ENCODE assay signal across 8 mouse cellular contexts in genomic region chr7:101378796-101379465, GRCm38 (mm10). TPM values are rescaled to one million over a fixed set of nuclear protein-coding genes. Genes with fewer than 3 reads are reported as not detected.
DNase-seq lines count a peak whose midpoint lies in the region; ATAC-seq and TF ChIP-seq lines count a peak whose summit lies in the region.

No protein-coding gene starts in this region.

- peak overlapping the region; percentile 71; the same call in 1 of the 2 replicates for H3K27ac ChIP-seq in embryonic facial prominence, embryonic 14.5 days (replicated peaks; ENCODE audit: low read depth, low read length)
- H3K27ac ChIP-seq in kidney, embryonic 15.5 days: peak overlapping the region; percentile 89
- H3K27ac ChIP-seq in midbrain, embryonic 15.5 days: 0 out of 2 replicates have a peak overlapping the region, but pooled peaks have one; percentile 6

- ATAC-seq in embryonic facial prominence, embryonic 14.5 days (ENCODE audit: low read depth): no peak
- ATAC-seq in kidney, embryonic 15.5 days (replicated peaks; ENCODE audit: low FRiP score): no peak
- ATAC-seq in midbrain, embryonic 15.5 days (replicated peaks): no peak

- WGBS in lung, adult 2 months: 41% methylated on average over 5 of the region's 5 CpGs
- 46% methylated on average over 5 of the region's 5 CpGs for WGBS in embryonic facial prominence, embryonic 14.5 days
- WGBS in kidney, embryonic 15.5 days: 53% methylated on average over 5 of the region's 5 CpGs
- WGBS in midbrain, embryonic 15.5 days: 59% methylated on average over 5 of the region's 5 CpGs

- no peak for TF ChIP-seq POLR2A in lung, adult 2 months (IDR thresholded peaks at IDR 0.05; ENCODE audit: borderline replicate concordance, extremely low read depth, low read depth, low read length)

- no peaks in the 10 kb centered on the region for H3K36me3 ChIP-seq in embryonic facial prominence, embryonic 14.5 days (ENCODE audit: control insufficient read depth, insufficient read depth, low read length)
- no peaks in the 10 kb centered on the region for H3K36me3 ChIP-seq in kidney, embryonic 15.5 days
- H3K36me3 ChIP-seq in midbrain, embryonic 15.5 days (replicated peaks): no peaks in the 10 kb centered on the region

- TF ChIP-seq CTCF in lung, adult 2 months (IDR thresholded peaks at IDR 0.05; ENCODE audit: insufficient read depth, low read length): no peak

- peak overlapping the region; percentile 43 for H3K9ac ChIP-seq in embryonic facial prominence, embryonic 14.5 days (ENCODE audit: low read depth, low read length)
- H3K9ac ChIP-seq in kidney, embryonic 15.5 days: peak overlapping the region; percentile 29; the same call in 1 of the 2 replicates
- H3K9ac ChIP-seq in midbrain, embryonic 15.5 days: no peak overlapping the region

- H3K4me2 ChIP-seq in embryonic facial prominence, embryonic 14.5 days (ENCODE audit: low read depth, low read length): peak overlapping the region; percentile 42
- peak overlapping the region; percentile 60 for H3K4me2 ChIP-seq in kidney, embryonic 15.5 days
- no peak overlapping the region for H3K4me2 ChIP-seq in midbrain, embryonic 15.5 days

- H3K9me3 ChIP-seq in embryonic facial prominence, embryonic 14.5 days (ENCODE audit: control insufficient read depth, low read length): no peaks in the 10 kb centered on the region
- H3K9me3 ChIP-seq in kidney, embryonic 15.5 days (replicated peaks): no peaks in the 10 kb centered on the region
- no peaks in the 10 kb centered on the region for H3K9me3 ChIP-seq in midbrain, embryonic 15.5 days

- no peak for DNase-seq in lung, adult 2 months
- no peak for DNase-seq in lung, adult 18-20 months
- no peak for DNase-seq in embryonic facial prominence, embryonic 14.5 days (ENCODE audit: low spot score)
- no peak for DNase-seq in spleen, adult 12 weeks (ENCODE audit: low spot score)
- no peak for DNase-seq in embryo, embryonic 11 days
- no peak for DNase-seq in urinary bladder, postnatal 36 days (ENCODE audit: low spot score in 2 of 2)

- H3K27me3 ChIP-seq in embryonic facial prominence, embryonic 14.5 days (replicated peaks; ENCODE audit: control insufficient read depth, insufficient read depth, low read length): no peaks in the 10 kb centered on the region
- H3K27me3 ChIP-seq in kidney, embryonic 15.5 days: no peaks in the 10 kb centered on the region
- H3K27me3 ChIP-seq in midbrain, embryonic 15.5 days (replicated peaks): no peaks in the 10 kb centered on the region

- peaks cover 13% of the 10 kb centered on the region for H3K4me1 ChIP-seq in lung, adult 2 months (ENCODE audit: control insufficient read depth, insufficient read depth, low read length)
- peaks cover 5% of the 10 kb centered on the region; the same call in 1 of the 2 replicates for H3K4me1 ChIP-seq in embryonic facial prominence, embryonic 14.5 days (ENCODE audit: control insufficient read depth, insufficient read depth, low read length)
- peaks cover 36% of the 10 kb centered on the region for H3K4me1 ChIP-seq in kidney, embryonic 15.5 days
- peaks cover 5% of the 10 kb centered on the region for H3K4me1 ChIP-seq in midbrain, embryonic 15.5 days

- H3K4me3 ChIP-seq in lung, adult 2 months (replicated peaks; ENCODE audit: extremely low read depth, low read depth, low read length): peak overlapping the region; percentile 27
- H3K4me3 ChIP-seq in embryonic facial prominence, embryonic 14.5 days (ENCODE audit: low read depth, low read length): no peak overlapping the region
- peak overlapping the region; percentile 32 for H3K4me3 ChIP-seq in kidney, embryonic 15.5 days (replicated peaks)
- H3K4me3 ChIP-seq in midbrain, embryonic 15.5 days: no peak overlapping the region

RNA-seq across cellular contexts. Expression of gene Arap1, which starts 31.1 kb away (rescaled TPM):
- 157 and 188 TPM in 2 replicates for polyA plus RNA-seq in lung, adult 2 months (2012; rRNA removed)
- 75.5 and 82.3 TPM in 2 replicates for polyA plus RNA-seq in embryonic facial prominence, embryonic 14.5 days (2014; fragmentation: Nextera tagmentation; extraction: Ambion mirVana)
- 78.9 and 97.1 TPM in 2 replicates for polyA plus RNA-seq in kidney, embryonic 15.5 days (2015; fragmentation: Nextera tagmentation; extraction: Ambion mirVana)
- 10.4 and 10.6 TPM in 2 replicates for polyA plus RNA-seq in midbrain, embryonic 15.5 days (2015; fragmentation: Nextera tagmentation; extraction: Ambion mirVana)

RNA-seq across cellular contexts. Expression of gene Gm45837, which starts 31.8 kb away (rescaled TPM):
- 0.68 and 1.7 TPM in 2 replicates for polyA plus RNA-seq in lung, adult 2 months (2012; rRNA removed)
- not detected in 2 replicates for polyA plus RNA-seq in embryonic facial prominence, embryonic 14.5 days (2014; fragmentation: Nextera tagmentation; extraction: Ambion mirVana)
- 0.14 and 0.21 TPM in 2 replicates for polyA plus RNA-seq in kidney, embryonic 15.5 days (2015; fragmentation: Nextera tagmentation; extraction: Ambion mirVana)
- polyA plus RNA-seq in midbrain, embryonic 15.5 days (2015; fragmentation: Nextera tagmentation; extraction: Ambion mirVana): not detected in 2 replicates

RNA-seq across cellular contexts. Expression of gene Pde2a, which starts 42.6 kb away (rescaled TPM):
- polyA plus RNA-seq in lung, adult 2 months (2012; rRNA removed): 8.7 and 9.3 TPM in 2 replicates
- 32.1 and 33.0 TPM in 2 replicates for polyA plus RNA-seq in embryonic facial prominence, embryonic 14.5 days (2014; fragmentation: Nextera tagmentation; extraction: Ambion mirVana)
- 37.3 and 39.5 TPM in 2 replicates for polyA plus RNA-seq in kidney, embryonic 15.5 days (2015; fragmentation: Nextera tagmentation; extraction: Ambion mirVana)
- polyA plus RNA-seq in midbrain, embryonic 15.5 days (2015; fragmentation: Nextera tagmentation; extraction: Ambion mirVana): 31.4 and 32.2 TPM in 2 replicates

Comparison
In these comparisons a context has a peak if more than half of its experiments do, and no peak if none do; other contexts are left out.
1. H3K4me3 ChIP-seq: peak in lung, adult 2 months (single experiment) and kidney, embryonic 15.5 days (single experiment); none in embryonic facial prominence, embryonic 14.5 days (single experiment) and midbrain, embryonic 15.5 days (single experiment).
2. H3K27ac ChIP-seq: peak in every context shown above with its lines; median percentile 89 in kidney, embryonic 15.5 days; 71 in embryonic facial prominence, embryonic 14.5 days; 6 in midbrain, embryonic 15.5 days.